Mouse (Mus musculus) stomach, embryonic 16.5 days (tissue): ENCODE measurements around the gene Zfp39. TPM values are rescaled to one million over a fixed set of nuclear protein-coding genes. Genes with fewer than 3 reads are reported as not detected.
A peak's percentile ranks its signal among the peaks of the same experiment; 100 is the strongest.

Source experiments
- ATAC-seq: fragments of 200-750 bp; cut with Nextera tagmentation; 2 replicates; pipeline ENCODE4 v1.8.0; 2017; ENCODE audit warnings: moderate number of reproducible peaks, moderate TSS enrichment; ENCODE audit not compliant: insufficient read depth, low FRiP score
- H3K27ac ChIP-seq: fragments of 300-500 bp; sonication (generic); 2 replicates; pipeline ENCODE4 v1.5.1; 2014; ENCODE audit warnings: low read length
- H3K27me3 ChIP-seq: fragments of 300-500 bp; sonication (generic); 2 replicates; pipeline ENCODE4 v1.6.1; 2014; ENCODE audit warnings: low read length, control low read depth, mixed read lengths; ENCODE audit not compliant: control insufficient read depth, insufficient read depth
- H3K36me3 ChIP-seq: fragments of 300-500 bp; sonication (generic); 2 replicates; pipeline ENCODE4 v1.6.1; 2014; ENCODE audit warnings: low read length; ENCODE audit not compliant: control insufficient read depth, insufficient read depth
- H3K4me1 ChIP-seq: fragments of 300-500 bp; sonication (generic); 2 replicates; pipeline ENCODE4 v1.6.1; 2014; ENCODE audit warnings: low read length, control low read depth, mixed read lengths; ENCODE audit not compliant: control insufficient read depth, insufficient read depth
- H3K4me2 ChIP-seq: fragments of 300-500 bp; sonication (generic); 2 replicates; pipeline ENCODE4 v1.6.1; 2014; ENCODE audit warnings: low read depth, low read length, mixed read lengths
- H3K4me3 ChIP-seq: fragments of 300-500 bp; sonication (generic); replicated peaks from 2 replicates; pipeline ENCODE4 v1.5.1; 2014; ENCODE audit warnings: mild to moderate bottlenecking, low read length
- H3K9ac ChIP-seq: fragments of 300-500 bp; sonication (generic); 2 replicates; pipeline ENCODE4 v1.6.1; 2014; ENCODE audit warnings: low read length
- H3K9me3 ChIP-seq: fragments of 300-500 bp; sonication (generic); replicated peaks from 2 replicates; pipeline ENCODE4 v1.6.1; 2016; ENCODE audit warnings: low read length, control low read depth; ENCODE audit not compliant: control insufficient read depth
- WGBS: fragments of 180-500 bp; shearing (Covaris S2); extraction: QIAGEN DNeasy Blood & Tissue Kit; methylation state at CpG from one replicate; pipeline ENCODE4 v1.1.7; 2014; 5-methylcytosine and 5-hydroxymethylcytosine counted together
- polyA plus RNA-seq: library from polyadenylated mRNA; unstranded; fragments of >200 nt; fragmentation: Nextera tagmentation; extraction: Ambion mirVana; gene quantifications from 2 replicates; pipeline ENCODE4 v1.2.1, GENCODE M21; 2015

Gene Zfp39
- 4.7 and 5.4 TPM in 2 replicates for polyA plus RNA-seq

DNA sequence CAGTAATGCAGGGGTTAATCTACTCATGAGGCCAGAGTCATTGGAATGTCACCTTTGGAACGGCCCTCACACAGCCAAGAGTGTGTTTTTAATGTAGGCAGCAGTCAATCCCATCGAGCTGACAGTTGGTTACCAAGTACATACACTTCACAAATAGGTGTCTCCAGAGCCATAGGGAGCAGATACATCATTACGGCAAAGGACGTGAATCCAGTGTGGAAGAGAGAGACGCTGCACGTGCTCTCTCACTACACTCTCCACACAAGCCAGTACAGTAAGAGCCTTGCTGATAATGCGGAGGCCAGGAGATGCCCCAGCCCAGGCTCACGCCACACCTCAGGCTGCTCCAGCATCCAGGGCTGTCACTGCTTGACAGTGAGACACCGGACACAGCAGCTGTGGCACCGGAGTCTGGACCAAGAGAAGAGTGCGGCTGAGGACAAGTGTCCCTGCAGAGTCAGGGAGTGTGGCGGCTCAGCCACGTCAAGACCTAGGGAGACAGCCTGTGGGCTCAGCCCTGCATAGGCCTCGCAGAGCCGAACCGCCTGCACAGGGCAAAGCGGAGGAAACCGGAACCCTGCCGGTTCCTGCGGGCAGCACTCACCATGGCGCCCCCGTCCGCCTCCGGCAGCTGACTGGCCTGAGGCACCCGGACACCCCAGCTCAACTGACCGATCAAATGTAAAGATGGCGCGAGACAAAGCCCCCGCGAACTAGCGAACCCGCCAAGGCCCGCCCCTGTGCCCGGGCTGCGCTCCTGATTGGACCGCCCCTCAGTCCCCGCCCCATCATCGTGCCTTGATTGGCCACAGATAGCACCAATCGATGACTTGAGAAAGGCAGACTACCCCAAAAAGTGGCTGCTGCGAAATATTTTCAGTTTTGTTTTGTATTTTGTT is at the start of gene Zfp39:
Gene Zfp39 (minus strand): TSS at position 715 of the 899 bp plus-strand sequence.
- Histone ChIP-seq H3K27me3 (no peaks in the 10 kb centered on the region), H3K4me3 (peak within 1 kb of the TSS; percentile 67), H3K9me3 (no peaks in the 10 kb centered on the region), H3K4me1 (peaks cover 7% of the 10 kb centered on the region), H3K36me3 (no peaks in the 10 kb centered on the region), H3K4me2 (peak within 1 kb of the TSS; percentile 88), H3K27ac (peak within 1 kb of the TSS; percentile 90), H3K9ac (peak within 1 kb of the TSS; percentile 85)
- WGBS, result under 1% methylated on average over 40 of the region's 40 CpGs
- peak; percentile 97 for ATAC-seq

DNA sequence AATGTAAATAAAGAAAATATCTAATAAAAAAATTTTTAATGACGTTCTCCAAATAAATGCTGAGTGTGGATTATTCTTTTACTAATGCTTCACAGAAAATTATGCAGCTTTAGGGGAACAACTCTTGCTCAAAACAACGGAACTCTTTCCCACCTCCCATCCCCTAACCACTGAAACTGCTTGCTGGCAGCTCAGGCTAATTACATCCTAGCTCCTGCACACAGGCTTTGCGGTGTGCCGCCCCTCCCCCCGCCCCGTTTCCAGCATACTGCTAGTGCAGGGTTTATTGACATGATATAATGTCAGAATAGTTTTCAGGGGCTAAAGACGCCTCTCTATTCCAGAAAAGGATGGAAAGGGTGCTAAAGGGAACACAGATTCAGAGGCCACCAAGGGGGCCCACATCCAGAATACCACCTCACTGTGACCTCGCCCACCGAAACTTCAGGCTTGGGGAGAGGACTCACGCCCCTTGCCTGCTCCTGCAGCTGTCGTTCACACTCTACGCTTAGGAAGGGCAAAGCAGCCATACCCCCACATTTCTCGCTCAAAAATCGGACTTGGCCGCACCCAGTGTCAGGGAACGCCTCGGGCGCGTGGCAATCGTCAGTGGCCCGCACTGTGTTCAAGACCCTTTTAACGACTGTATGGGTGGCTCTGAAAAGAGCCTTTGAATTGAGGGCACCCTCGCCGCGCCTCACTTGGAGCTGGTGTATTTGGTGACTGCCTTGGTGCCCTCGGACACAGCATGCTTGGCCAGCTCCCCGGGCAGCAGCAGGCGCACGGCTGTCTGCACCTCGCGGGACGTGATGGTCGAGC is 49.5 kb upstream of the Zfp39 start:
- H3K27me3 ChIP-seq, result no peaks in the 10 kb centered on the region
- peak overlapping the region; percentile 61 for H3K4me3 ChIP-seq
- peak overlapping the region; percentile 81 for H3K9ac ChIP-seq
- H3K27ac ChIP-seq, result peak overlapping the region; percentile 90
- peak overlapping the region; percentile 97 for H3K4me2 ChIP-seq
- no peaks in the 10 kb centered on the region for H3K9me3 ChIP-seq
- WGBS, result under 1% methylated on average over 33 of the region's 33 CpGs
- peaks cover 32% of the 10 kb centered on the region for H3K4me1 ChIP-seq
- H3K36me3 ChIP-seq, result peaks cover 7% of the 10 kb centered on the region
- peak; percentile 15 for ATAC-seq

DNA sequence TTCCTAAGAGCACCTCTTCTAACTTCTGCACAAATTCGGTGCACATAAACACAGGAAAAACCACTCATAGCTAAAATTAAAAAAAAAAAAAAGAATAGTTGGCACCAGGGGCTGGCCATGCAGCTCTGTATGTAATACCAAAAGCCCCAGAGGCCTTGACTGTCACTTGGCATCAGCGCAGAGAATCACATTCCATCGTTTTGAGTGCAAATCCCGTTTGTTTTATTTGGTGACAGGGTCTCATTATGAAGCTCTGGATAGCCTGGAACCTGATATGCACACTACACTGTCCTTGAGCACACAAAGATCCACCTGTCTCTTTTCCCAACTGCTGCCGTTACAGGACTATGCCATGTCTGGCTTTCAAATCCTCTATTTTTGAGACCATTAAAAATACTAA is 47.2 kb upstream of the Zfp39 start:
- WGBS, result 75% methylated on average over 5 of the region's 5 CpGs

DNA sequence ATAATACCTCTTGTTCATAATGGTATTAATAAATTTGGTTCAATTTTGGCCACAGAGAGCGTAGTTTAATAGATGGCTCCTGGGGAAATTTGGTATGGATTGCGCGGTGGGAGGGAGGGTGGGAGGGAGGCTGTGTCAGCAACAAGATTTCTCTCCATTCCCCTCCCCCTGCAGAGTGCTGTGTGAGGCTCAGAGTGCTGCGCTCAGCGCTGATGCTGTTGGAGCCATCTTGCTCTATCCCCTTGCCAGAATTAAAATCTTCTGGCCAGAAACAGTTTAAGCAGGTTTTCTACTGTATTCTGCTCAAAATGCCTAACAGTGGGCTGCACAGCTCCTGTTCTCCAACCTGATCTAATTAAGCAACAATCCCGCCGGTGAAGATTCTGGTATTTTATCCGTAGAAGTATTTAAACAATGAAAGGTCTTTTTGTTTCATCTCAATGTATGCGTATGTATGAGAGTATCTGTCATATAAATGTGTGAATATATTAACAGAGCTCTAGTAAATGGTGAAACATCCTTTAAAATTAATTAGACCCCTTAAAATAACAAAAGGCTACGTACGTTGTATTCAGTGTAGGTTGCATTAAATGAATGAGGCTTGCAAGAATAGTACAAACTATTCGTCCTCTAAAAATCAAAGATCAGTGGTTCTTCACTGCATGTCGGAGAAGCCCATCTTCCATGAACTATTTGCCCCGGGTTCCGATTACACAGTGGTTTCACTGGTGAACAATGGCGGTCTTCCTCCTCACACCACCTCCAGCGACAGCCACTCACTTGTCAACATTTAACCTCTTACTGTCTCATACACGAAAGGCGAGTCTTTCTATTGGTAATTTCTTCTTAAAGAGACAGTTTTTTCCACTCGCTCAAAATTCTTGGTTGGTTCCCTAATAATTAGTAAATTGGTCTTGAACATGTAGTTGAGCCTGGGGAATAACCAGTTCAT is 45.7 kb upstream of the Zfp39 start:
- Histone ChIP-seq H3K36me3 (no peaks in the 10 kb centered on the region), H3K9ac (peak overlapping the region; percentile 62), H3K4me3 (peak overlapping the region; percentile 42), H3K4me1 (peaks cover 20% of the 10 kb centered on the region), H3K27ac (peak overlapping the region; percentile 75), H3K27me3 (no peaks in the 10 kb centered on the region; the same call in 1 of the 2 replicates), H3K9me3 (no peaks in the 10 kb centered on the region), H3K4me2 (peak overlapping the region; percentile 58)
- 13% methylated on average over 20 of the region's 20 CpGs for WGBS
- ATAC-seq, result no peak

More for the DNA sequence above, 47.2 kb upstream of the Zfp39 start:
- H3K4me2 ChIP-seq, result no peak overlapping the region
- H3K27ac ChIP-seq, result no peak overlapping the region
- no peak overlapping the region for H3K4me3 ChIP-seq
- no peaks in the 10 kb centered on the region; the same call in 1 of the 2 replicates for H3K27me3 ChIP-seq
- H3K9ac ChIP-seq, result no peak overlapping the region
- no peaks in the 10 kb centered on the region for H3K9me3 ChIP-seq
- ATAC-seq, result no peak
- H3K4me1 ChIP-seq, result peaks cover 23% of the 10 kb centered on the region
- no peaks in the 10 kb centered on the region for H3K36me3 ChIP-seq

DNA sequence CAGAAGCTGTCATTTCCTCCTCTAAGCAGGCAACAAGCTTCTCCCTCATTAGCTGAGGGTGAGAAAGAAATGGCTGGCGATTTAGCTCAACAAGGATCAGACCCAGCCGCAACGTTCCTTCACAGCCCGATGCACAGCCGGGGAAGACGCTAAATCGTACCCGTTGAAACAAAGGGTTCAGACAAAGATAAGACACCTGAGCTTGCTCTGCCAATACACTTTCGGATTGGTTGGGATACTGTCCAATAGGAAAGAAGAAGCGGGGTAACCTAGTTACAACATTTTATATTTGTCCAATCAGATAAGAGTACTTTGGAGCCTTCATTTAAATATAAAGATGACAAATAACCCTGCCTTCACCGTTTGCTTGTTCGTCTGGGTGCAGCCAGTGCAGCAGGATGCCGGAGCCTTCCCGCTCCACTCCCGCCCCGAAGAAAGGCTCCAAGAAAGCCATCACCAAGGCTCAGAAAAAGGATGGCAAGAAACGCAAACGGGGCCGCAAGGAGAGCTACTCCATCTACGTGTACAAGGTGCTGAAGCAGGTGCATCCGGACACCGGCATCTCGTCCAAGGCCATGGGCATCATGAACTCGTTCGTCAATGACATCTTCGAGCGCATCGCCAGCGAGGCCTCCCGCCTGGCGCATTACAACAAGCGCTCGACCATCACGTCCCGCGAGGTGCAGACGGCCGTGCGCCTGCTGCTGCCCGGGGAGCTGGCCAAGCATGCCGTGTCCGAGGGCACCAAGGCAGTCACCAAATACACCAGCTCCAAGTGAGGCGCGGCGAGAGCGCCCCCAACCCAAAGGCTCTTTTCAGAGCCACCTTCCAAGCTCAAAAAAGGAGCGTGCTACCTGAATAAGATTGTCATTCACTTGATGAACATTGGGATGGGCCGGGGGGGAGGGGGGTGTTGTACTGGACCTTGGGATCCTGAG is 44.8 kb upstream of the Zfp39 start, which contains the start of gene Hist3h2ba:
Gene Hist3h2ba (plus strand): TSS at position 379 of the 938 bp plus-strand sequence.
- no peaks in the 10 kb centered on the region; the same call in 1 of the 2 replicates for H3K27me3 ChIP-seq
- H3K4me3 ChIP-seq, result peak within 1 kb of the TSS; percentile 42
- no peaks in the 10 kb centered on the region for H3K36me3 ChIP-seq
- peaks cover 19% of the 10 kb centered on the region for H3K4me1 ChIP-seq
- peak within 1 kb of the TSS; percentile 62 for H3K9ac ChIP-seq
- peak within 1 kb of the TSS; percentile 75 for H3K27ac ChIP-seq
- ATAC-seq, result peak; percentile 90
- no peaks in the 10 kb centered on the region for H3K9me3 ChIP-seq
- under 1% methylated on average over 48 of the region's 48 CpGs for WGBS
- peak within 1 kb of the TSS; percentile 58 for H3K4me2 ChIP-seq

DNA sequence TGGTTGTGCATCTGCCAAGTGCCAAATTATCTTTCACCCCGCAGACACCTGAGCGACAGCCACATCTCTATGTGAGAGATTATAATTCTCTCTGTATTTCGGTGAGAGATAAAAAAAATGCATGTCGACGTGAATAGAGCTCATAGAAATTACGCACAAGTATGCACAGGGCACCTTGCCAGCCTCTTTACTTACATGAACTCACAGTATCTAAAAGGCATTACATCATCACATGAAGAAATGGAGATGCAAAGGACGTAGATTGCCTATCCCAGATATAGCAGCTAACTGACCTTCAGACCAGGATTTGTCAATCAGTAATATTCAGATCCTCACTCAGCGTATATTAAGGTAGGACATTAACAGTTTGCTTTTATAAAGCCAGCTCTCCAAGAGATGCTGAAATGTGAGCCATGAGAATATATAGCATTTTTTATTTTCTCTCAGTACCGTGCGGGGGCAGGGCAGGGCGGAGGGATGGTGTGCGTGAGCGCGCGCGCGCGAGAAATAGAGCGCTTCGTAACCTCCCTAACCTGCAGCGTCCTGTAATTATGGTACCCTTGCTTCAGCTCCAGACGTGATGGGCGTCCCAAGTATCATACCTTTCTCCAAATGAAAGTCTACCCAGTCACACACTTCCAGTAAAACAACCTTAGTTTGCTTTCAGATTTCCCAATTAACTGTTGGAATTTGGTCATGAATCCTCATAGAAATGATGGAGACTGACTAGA is 43.9 kb upstream of the Zfp39 start:
- Histone ChIP-seq H3K27ac (peak overlapping the region; percentile 75), H3K27me3 (no peaks in the 10 kb centered on the region; the same call in 1 of the 2 replicates), H3K36me3 (no peaks in the 10 kb centered on the region), H3K9ac (peak overlapping the region; percentile 24), H3K4me3 (peak overlapping the region; percentile 42), H3K9me3 (no peaks in the 10 kb centered on the region), H3K4me1 (peaks cover 13% of the 10 kb centered on the region), H3K4me2 (peak overlapping the region; percentile 58)
- WGBS, result 12% methylated on average over 23 of the region's 23 CpGs
- peak; percentile 34; the same call in 1 of the 2 replicates for ATAC-seq

DNA sequence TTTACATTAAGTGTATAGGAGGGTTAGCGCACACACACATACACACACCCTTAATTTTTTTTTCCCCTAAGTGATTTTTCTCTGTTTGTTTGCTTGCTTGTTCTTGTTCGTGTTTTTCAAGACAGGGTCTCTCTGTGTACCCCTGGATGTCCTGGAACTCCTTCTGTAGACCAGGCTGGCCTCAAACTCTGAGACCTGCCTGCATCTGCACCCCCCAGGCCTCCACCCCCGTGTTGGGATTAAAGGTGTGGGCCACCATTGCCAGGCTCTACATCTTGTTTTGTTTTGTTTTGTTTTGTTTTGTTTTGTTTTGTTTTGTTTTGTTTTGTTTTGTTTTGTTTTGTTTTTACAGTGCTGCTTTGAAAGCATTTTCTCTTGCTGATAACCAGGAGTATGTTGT is 43.3 kb upstream of the Zfp39 start:
- H3K9ac ChIP-seq, result no peak overlapping the region
- H3K27me3 ChIP-seq, result no peaks in the 10 kb centered on the region; the same call in 1 of the 2 replicates
- H3K4me2 ChIP-seq, result no peak overlapping the region
- no peak overlapping the region for H3K4me3 ChIP-seq
- ATAC-seq, result no peak
- H3K27ac ChIP-seq, result no peak overlapping the region
- H3K36me3 ChIP-seq, result no peaks in the 10 kb centered on the region
- WGBS, result 70% methylated on average over 3 of the region's 3 CpGs
- peaks cover 13% of the 10 kb centered on the region for H3K4me1 ChIP-seq
- no peaks in the 10 kb centered on the region for H3K9me3 ChIP-seq
